Mouse (Mus musculus) naive thymus-derived CD4-positive, alpha-beta T cell, adult 2 months (primary cell): ENCODE data around the gene Clock.

Experiments used
- DNase-seq: peaks from one replicate; pipeline ENCODE4 v3.0.0-alpha.2; 2011; ENCODE audit warnings: low read depth

Gene Clock

DNA sequence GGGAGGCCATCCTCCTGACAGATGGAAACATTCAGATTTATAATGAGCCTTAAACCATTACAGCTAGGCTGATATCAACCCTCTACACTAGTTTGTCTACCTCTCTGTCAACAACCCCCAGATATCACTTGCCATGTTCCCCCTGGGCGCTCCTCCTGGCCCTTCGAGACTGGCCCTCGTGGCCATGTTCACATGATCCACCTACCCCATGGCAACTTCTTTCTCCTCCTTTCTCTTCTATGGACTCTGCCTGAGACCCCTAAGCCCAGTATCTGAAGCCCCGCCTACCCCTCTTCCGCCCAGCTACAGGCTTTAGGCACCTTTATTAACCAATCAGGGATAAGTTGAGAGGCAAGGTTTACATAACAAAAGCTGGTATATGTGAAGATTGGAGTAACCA is 124.8 kb downstream of the Clock start:
- no peak for DNase-seq

- DNase-seq = no peak
Measured at GRCm38 (mm10) chr5:76179171-76179570, 125.4 kb downstream of the Clock start.

GRCm38 (mm10) chr5:76177664-76178063 is 126.9 kb downstream of the Clock start:
- DNase-seq = no peak

DNA sequence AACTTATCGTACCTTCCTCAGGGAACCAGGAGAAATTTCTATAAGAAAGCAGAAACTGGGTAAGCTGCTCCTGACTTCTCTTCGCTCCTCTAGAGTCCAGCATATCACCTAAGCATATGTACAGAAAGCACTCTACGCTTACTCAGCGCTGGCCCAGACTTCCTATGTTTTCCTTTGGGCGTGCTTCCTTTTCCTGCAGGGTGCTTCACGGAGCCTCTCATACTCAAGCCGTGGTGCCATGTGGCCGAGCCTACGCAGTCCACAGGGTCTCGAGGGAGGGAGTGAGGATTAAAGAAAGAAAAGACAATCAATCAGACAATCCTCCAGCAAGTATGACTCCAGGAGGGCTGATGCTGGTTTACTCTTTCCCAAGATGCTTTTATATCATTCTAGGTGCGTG is 127.8 kb downstream of the Clock start:
- no peak for DNase-seq

DNA sequence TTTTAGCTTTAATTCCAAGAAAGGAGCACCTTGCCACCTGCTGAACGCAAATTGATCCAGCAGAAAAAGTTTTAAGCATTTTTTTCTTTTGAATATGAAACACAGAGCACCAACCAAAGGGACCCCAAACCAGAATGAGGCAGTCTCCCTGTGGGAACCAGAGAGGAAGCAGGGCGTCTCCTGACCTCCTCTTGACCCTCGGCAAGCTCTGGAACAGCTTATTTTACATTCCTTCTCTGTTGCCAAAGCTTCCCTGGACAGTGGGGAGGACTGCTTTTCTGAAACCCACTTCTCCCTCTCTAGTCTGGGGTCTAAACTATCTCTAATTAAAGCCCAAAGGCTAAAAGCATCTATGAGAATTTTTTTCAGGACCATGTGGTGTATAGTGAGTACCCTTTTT is 128.2 kb downstream of the Clock start:
- DNase-seq = no peak

GRCm38 (mm10) chr5:76175051-76175450 is 129.5 kb downstream of the Clock start:
- DNase-seq = no peak

GRCm38 (mm10) chr5:76171039-76171438 is 133.6 kb downstream of the Clock start:
- DNase-seq = no peak

- DNase-seq = no peak
Measured at GRCm38 (mm10) chr5:76170522-76170921, 134.1 kb downstream of the Clock start.

GRCm38 (mm10) chr5:76164827-76165226 is 139.8 kb downstream of the Clock start:
- no peak for DNase-seq

GRCm38 (mm10) chr5:76163828-76164390 is 140.7 kb downstream of the Clock start:
- DNase-seq = no peak

DNA sequence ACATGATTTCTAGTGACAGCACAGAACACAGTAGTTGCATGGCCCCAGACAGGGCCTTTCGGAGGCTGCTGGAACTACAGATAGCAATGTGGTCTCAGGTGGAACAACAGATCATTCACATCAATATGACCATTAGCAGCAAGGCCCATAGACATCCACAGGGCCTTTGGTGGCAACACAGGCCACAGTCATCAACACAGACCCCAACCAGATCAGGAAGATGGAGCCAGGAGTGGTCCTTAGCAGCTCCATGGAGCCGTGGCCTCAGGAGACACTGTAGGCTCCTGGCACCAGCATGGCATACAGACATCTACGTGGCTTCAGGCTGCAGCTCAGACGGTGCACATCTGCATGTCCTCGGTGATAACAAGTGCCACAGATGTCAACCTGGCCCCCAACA is 141.7 kb downstream of the Clock start:
- DNase-seq = no peak

DNA sequence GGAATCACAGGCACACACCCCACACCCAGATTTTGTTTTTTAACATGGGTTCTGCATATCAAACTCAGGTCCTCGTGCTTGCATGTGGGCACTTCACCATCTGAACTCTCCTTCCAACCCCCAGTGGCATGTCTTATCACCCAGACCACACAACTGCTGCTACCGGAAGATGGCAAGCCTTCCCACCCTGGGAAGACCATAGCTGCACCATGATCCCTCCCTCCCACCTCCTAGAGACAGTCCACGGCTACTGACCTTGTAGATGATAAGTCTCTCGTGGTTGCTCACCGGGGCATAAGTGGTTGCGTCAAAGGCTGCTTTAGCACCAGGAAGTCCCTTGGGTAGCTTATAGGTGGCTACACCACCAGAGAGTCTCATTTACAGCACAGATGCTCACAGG is 143.1 kb downstream of the Clock start:
- no peak for DNase-seq

- DNase-seq = no peak
Measured at GRCm38 (mm10) chr5:76160086-76160485, 144.5 kb downstream of the Clock start.
